Comparison of ENCODE assay signal across 9 mouse cellular contexts in the genomic region with DNA sequence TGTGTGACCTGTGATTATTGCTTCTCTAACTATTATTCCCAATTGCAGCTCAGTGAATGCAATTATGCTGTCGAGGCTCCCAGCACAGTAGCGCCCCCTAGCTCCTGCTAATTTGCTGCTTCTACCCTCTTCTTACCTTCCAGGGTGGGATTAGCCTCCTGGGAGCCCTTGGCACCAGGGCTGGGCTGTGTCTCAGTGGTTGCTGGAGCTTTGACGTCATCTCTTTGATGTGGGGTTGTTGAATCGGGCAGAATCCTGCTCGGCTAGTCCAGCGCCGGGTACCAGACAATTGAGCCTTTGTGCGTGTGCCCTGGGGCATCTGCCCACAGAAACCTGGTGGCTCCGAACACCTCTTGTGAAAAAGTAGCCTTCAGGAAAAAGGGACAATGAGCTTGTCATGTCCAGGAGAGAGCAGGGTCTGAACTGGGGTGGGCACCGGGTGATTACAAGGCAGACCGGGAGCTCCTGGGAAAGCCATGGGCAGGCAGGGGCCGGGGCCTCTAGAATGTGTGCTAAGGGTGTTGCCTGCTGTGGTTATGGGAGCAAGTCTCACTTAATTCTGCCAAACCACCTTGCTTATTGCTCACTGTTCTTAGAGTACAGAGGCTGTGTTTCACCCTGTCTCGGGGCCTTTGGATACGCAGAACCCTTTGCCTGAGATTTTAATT. TPM values are rescaled to one million over a fixed set of nuclear protein-coding genes. Genes with fewer than 3 reads are reported as not detected.
DNase-seq lines count a peak whose midpoint lies in the region; ATAC-seq and TF ChIP-seq lines count a peak whose summit lies in the region.
"Had no signal": no experiment of that assay in that cellular context is flagged by ENCODE, and none has a peak within 500 bp of the region (broad histone marks: within the 10 kb centered on the region; RNA-seq: fewer than 3 reads in every experiment).

No protein-coding gene starts in this region.

- WGBS in thymus, adult 2 months, result 74% methylated on average over 14 of the region's 14 CpGs
- 28% methylated on average over 14 of the region's 14 CpGs for WGBS in intestine, embryonic 15.5 days

- H3K4me2 ChIP-seq in intestine, embryonic 15.5 days (replicated peaks), result peak overlapping the region; percentile 39
- H3K4me2 ChIP-seq: hindbrain, embryonic 15.5 days had no signal

- DNase-seq in cerebellum, postnatal 10 days, result peak; percentile 51 to 62
- no peak for DNase-seq in cerebellum, adult 11 months
- DNase-seq in thymus, postnatal 4 days, result peak; percentile 65
- no peak for DNase-seq in thymus, adult 2 months
- DNase-seq in splenic B cell, adult 2 months (ENCODE audit: low read depth, low spot score), result peak; percentile 26
- no peak for DNase-seq in frontal cortex, postnatal 14 days (ENCODE audit: low spot score in 2 of 2)

- H3K4me3 ChIP-seq in thymus, adult 2 months (ENCODE audit: control insufficient read depth, insufficient read depth, low read length), result no peak overlapping the region
- H3K4me3 ChIP-seq in intestine, embryonic 15.5 days (replicated peaks), result peak overlapping the region; percentile 9
- H3K4me3 ChIP-seq: hindbrain, embryonic 15.5 days had no signal

- no peaks in the 10 kb centered on the region for H3K4me1 ChIP-seq in thymus, adult 2 months (replicated peaks; ENCODE audit: control insufficient read depth, insufficient read depth, low read length)
- H3K4me1 ChIP-seq in intestine, embryonic 15.5 days (replicated peaks), result no peaks in the 10 kb centered on the region
- H3K4me1 ChIP-seq: hindbrain, embryonic 15.5 days had no signal

- no peak overlapping the region for H3K27ac ChIP-seq in thymus, adult 2 months (ENCODE audit: control insufficient read depth, insufficient read depth, low read length)
- H3K27ac ChIP-seq in intestine, embryonic 15.5 days, result peak overlapping the region; percentile 42; the same call in 1 of the 2 replicates
- H3K27ac ChIP-seq: hindbrain, embryonic 15.5 days had no signal

- no peaks in the 10 kb centered on the region for H3K9me3 ChIP-seq in intestine, embryonic 15.5 days

- H3K36me3 ChIP-seq in thymus, adult 2 months (ENCODE audit: control insufficient read depth, insufficient read depth, low read length), result no peaks in the 10 kb centered on the region
- no peaks in the 10 kb centered on the region for H3K36me3 ChIP-seq in intestine, embryonic 15.5 days
- no peaks in the 10 kb centered on the region for H3K36me3 ChIP-seq in splenic B cell, adult 2 months (ENCODE audit: control insufficient read depth, insufficient read depth, low read length, poor library complexity, severe bottlenecking)
- H3K36me3 ChIP-seq: hindbrain, embryonic 15.5 days had no signal

- H3K27me3 ChIP-seq in thymus, adult 2 months (ENCODE audit: control insufficient read depth, insufficient read depth, low read length), result no peaks in the 10 kb centered on the region
- no peaks in the 10 kb centered on the region for H3K27me3 ChIP-seq in intestine, embryonic 15.5 days (replicated peaks)
- H3K27me3 ChIP-seq in splenic B cell, adult 2 months (ENCODE audit: control insufficient read depth, insufficient read depth, low read length, poor library complexity, severe bottlenecking), result no peaks in the 10 kb centered on the region
- H3K27me3 ChIP-seq: hindbrain, embryonic 15.5 days had no signal

- no peak overlapping the region for H3K9ac ChIP-seq in intestine, embryonic 15.5 days
- H3K9ac ChIP-seq: hindbrain, embryonic 15.5 days had no signal

- ATAC-seq in intestine, embryonic 15.5 days, result peak; percentile 90
- no peak for ATAC-seq in inflammation-experienced regulatory T-cells, adult 6 months

- no peak for TF ChIP-seq POLR2A in thymus, adult 2 months (IDR thresholded peaks at IDR 0.05; ENCODE audit: control insufficient read depth, extremely low read depth, insufficient read depth, low read length, poor library complexity)

- no peak for TF ChIP-seq CTCF in thymus, adult 2 months (IDR thresholded peaks at IDR 0.05; ENCODE audit: borderline replicate concordance, control insufficient read depth, extremely low read depth, insufficient read depth, low read length, poor library complexity)

RNA-seq across cellular contexts. Expression of a gene that starts 44.7 kb away (rescaled TPM):
- 36.8 and 42.8 TPM in 2 replicates for polyA plus RNA-seq in thymus, adult 2 months (2012; rRNA removed)
- polyA plus RNA-seq in intestine, embryonic 15.5 days (2015; fragmentation: Nextera tagmentation; extraction: Ambion mirVana), result 60.0 and 63.7 TPM in 2 replicates
- polyA plus RNA-seq in inflammation-experienced regulatory T-cells, adult 6 months (2017; shearing (Covaris generic)), result 100 to 1,000 TPM; 206 to 224 (median 212) TPM

RNA-seq across cellular contexts. Expression of a gene that starts 52.0 kb away (rescaled TPM):
- polyA plus RNA-seq in thymus, adult 2 months (2012; rRNA removed), result 1,774 and 1,821 TPM in 2 replicates
- polyA plus RNA-seq in intestine, embryonic 15.5 days (2015; fragmentation: Nextera tagmentation; extraction: Ambion mirVana), result 450 and 479 TPM in 2 replicates
- 100 to 1,000 TPM; 184 to 307 (median 297) TPM for polyA plus RNA-seq in inflammation-experienced regulatory T-cells, adult 6 months (2017; shearing (Covaris generic))

Comparison
In these comparisons a context has a peak if more than half of its experiments do, and no peak if none do; other contexts are left out.
1. DNase-seq: peak in cerebellum, postnatal 10 days (2 of 2), thymus, postnatal 4 days (single experiment) and splenic B cell, adult 2 months (single experiment); none in cerebellum, adult 11 months (single experiment), thymus, adult 2 months (single experiment) and frontal cortex, postnatal 14 days (0 of 2).